Mouse (Mus musculus) lung, embryonic 14.5 days (tissue): ENCODE results near the gene Hoxd4. TPM values are rescaled to one million over a fixed set of nuclear protein-coding genes. Genes with fewer than 3 reads are reported as not detected.

Experiments
- ATAC-seq: fragments of 200-750 bp; cut with Nextera tagmentation; 2 replicates; pipeline ENCODE4 v1.8.0; 2017; ENCODE audit warnings: mild to moderate bottlenecking, moderate TSS enrichment, moderate library complexity; ENCODE audit not compliant: insufficient read depth
- DNase-seq: peaks from one replicate; pipeline ENCODE4 v3.0.0-alpha.2; 2015
- H3K27ac ChIP-seq: fragments of 300-500 bp; sonication (generic); 2 replicates; pipeline ENCODE4 v1.5.1; 2014; ENCODE audit warnings: low read depth, mild to moderate bottlenecking, moderate library complexity
- H3K27me3 ChIP-seq: fragments of 300-500 bp; sonication (generic); 2 replicates; pipeline ENCODE4 v1.6.1; 2014; ENCODE audit warnings: low read length, control low read depth; ENCODE audit not compliant: insufficient read depth
- H3K36me3 ChIP-seq: fragments of 300-500 bp; sonication (generic); 2 replicates; pipeline ENCODE4 v1.6.1; 2014; ENCODE audit warnings: control low read depth; ENCODE audit not compliant: insufficient read depth
- H3K4me1 ChIP-seq: fragments of 300-500 bp; sonication (generic); 2 replicates; pipeline ENCODE4 v1.6.1; 2014; ENCODE audit warnings: antibody characterized with exemption, control low read depth; ENCODE audit not compliant: insufficient read depth
- H3K4me2 ChIP-seq: fragments of 300-500 bp; sonication (generic); 2 replicates; pipeline ENCODE4 v1.6.1; 2014; ENCODE audit warnings: mild to moderate bottlenecking
- H3K4me3 ChIP-seq: fragments of 300-500 bp; sonication (generic); 2 replicates; pipeline ENCODE4 v1.5.1; 2014; ENCODE audit warnings: low read depth, low read length
- H3K9ac ChIP-seq: fragments of 300-500 bp; sonication (generic); 2 replicates; pipeline ENCODE4 v1.6.1; 2014
- H3K9me3 ChIP-seq: fragments of 300-500 bp; sonication (generic); 2 replicates; pipeline ENCODE4 v1.6.1; 2016; ENCODE audit warnings: low read depth, low read length, control low read depth
- CTCF ChIP-seq: IDR thresholded peaks from 2 replicates; pipeline ENCODE4 v1.5.1; 2016; ENCODE audit warnings: antibody characterized with exemption, low read depth
- WGBS: fragments of 180-500 bp; shearing (Covaris S2); extraction: QIAGEN DNeasy Blood & Tissue Kit; methylation state at CpG from one replicate; pipeline ENCODE4 v1.1.7; 2014; 5-methylcytosine and 5-hydroxymethylcytosine counted together
- polyA plus RNA-seq: library from polyadenylated mRNA; unstranded; fragments of >200 nt; fragmentation: Nextera tagmentation; extraction: Ambion mirVana; gene quantifications from 2 replicates; pipeline ENCODE4 v1.2.1, GENCODE M21; 2014

Hoxd4 gene
- polyA plus RNA-seq, 1 experiment from 2014 or later, result not detected

- no peak for TF ChIP-seq CTCF
- Histone ChIP-seq H3K4me2 (peak within 1 kb of the TSS; percentile 75), H3K4me1 (no peaks in the 10 kb centered on the region), H3K27me3 (peaks cover 96% of the 10 kb centered on the region), H3K27ac (no peak within 1 kb of the TSS), H3K9ac (peak within 1 kb of the TSS; percentile 36; the same call in 1 of the 2 replicates), H3K9me3 (no peaks in the 10 kb centered on the region), H3K36me3 (no peaks in the 10 kb centered on the region), H3K4me3 (peak within 1 kb of the TSS; percentile 42)
- peak; percentile 56 for DNase-seq
- WGBS, result under 1% methylated on average over 45 of the region's 52 CpGs
- no peak for ATAC-seq
Observed at GRCm38 (mm10) chr2:74704393-74704998, 7.2 kb upstream of the Hoxd4 start, which contains the start of gene Hoxd8. Gene Hoxd8, plus strand, starts transcription at chr2:74704615.

- no peaks in the 10 kb centered on the region for H3K4me1 ChIP-seq
- peak overlapping the region; percentile 36; the same call in 1 of the 2 replicates for H3K9ac ChIP-seq
- TF ChIP-seq CTCF, result no peak
- H3K27me3 ChIP-seq, result peaks cover 96% of the 10 kb centered on the region
- under 1% methylated on average over 55 of the region's 66 CpGs for WGBS
- ATAC-seq (0 out of 2 replicates have a peak, but pooled peaks have one; percentile 22), DNase-seq (peak; percentile 49)
- no peaks in the 10 kb centered on the region for H3K36me3 ChIP-seq
- no peaks in the 10 kb centered on the region for H3K9me3 ChIP-seq
- peak overlapping the region; percentile 42 for H3K4me3 ChIP-seq
- no peak overlapping the region for H3K27ac ChIP-seq
- H3K4me2 ChIP-seq, result peak overlapping the region; percentile 75
Observed at GRCm38 (mm10) chr2:74704999-74705466, 6.7 kb upstream of the Hoxd4 start.

GRCm38 (mm10) chr2:74705467-74706089, 6.2 kb upstream of the Hoxd4 start:
- peaks cover 96% of the 10 kb centered on the region for H3K27me3 ChIP-seq
- peak overlapping the region; percentile 75 for H3K4me2 ChIP-seq
- 0 out of 2 replicates have a peak, but pooled peaks have one; percentile 44 for ATAC-seq
- no peak for DNase-seq
- no peak for TF ChIP-seq CTCF
- peak overlapping the region; percentile 36; the same call in 1 of the 2 replicates for H3K9ac ChIP-seq
- no peak overlapping the region for H3K27ac ChIP-seq
- no peaks in the 10 kb centered on the region for H3K36me3 ChIP-seq
- no peaks in the 10 kb centered on the region for H3K9me3 ChIP-seq
- under 1% methylated on average over 83 of the region's 85 CpGs for WGBS
- H3K4me1 ChIP-seq, result no peaks in the 10 kb centered on the region
- peak overlapping the region; percentile 42 for H3K4me3 ChIP-seq

- Histone ChIP-seq H3K27ac (no peak overlapping the region), H3K36me3 (no peaks in the 10 kb centered on the region), H3K9me3 (no peaks in the 10 kb centered on the region), H3K4me1 (no peaks in the 10 kb centered on the region), H3K4me2 (no peak overlapping the region), H3K27me3 (peaks cover 95% of the 10 kb centered on the region), H3K4me3 (peak overlapping the region; percentile 42; the same call in 1 of the 2 replicates), H3K9ac (no peak overlapping the region)
- 1% methylated on average over 13 of the region's 13 CpGs for WGBS
- ATAC-seq (no peak), DNase-seq (no peak)
- no peak for TF ChIP-seq CTCF
Observed at GRCm38 (mm10) chr2:74706393-74706960, 5.3 kb upstream of the Hoxd4 start.

- H3K9ac ChIP-seq, result no peak overlapping the region
- WGBS, result 12% methylated on average over 7 of the region's 7 CpGs
- DNase-seq (no peak), ATAC-seq (no peak)
- no peak overlapping the region for H3K4me3 ChIP-seq
- no peaks in the 10 kb centered on the region for H3K36me3 ChIP-seq
- H3K4me1 ChIP-seq, result no peaks in the 10 kb centered on the region
- no peak overlapping the region for H3K4me2 ChIP-seq
- peaks cover 95% of the 10 kb centered on the region for H3K27me3 ChIP-seq
- TF ChIP-seq CTCF, result no peak
- H3K27ac ChIP-seq, result no peak overlapping the region
- H3K9me3 ChIP-seq, result no peaks in the 10 kb centered on the region
Observed at GRCm38 (mm10) chr2:74707599-74707998, 4.1 kb upstream of the Hoxd4 start.

- H3K4me2 ChIP-seq, result no peak overlapping the region
- H3K36me3 ChIP-seq, result no peaks in the 10 kb centered on the region
- no peaks in the 10 kb centered on the region for H3K4me1 ChIP-seq
- no peak overlapping the region for H3K4me3 ChIP-seq
- DNase-seq, result no peak
- no peak overlapping the region for H3K27ac ChIP-seq
- no peak for ATAC-seq
- H3K27me3 ChIP-seq, result peaks cover 95% of the 10 kb centered on the region
- no peaks in the 10 kb centered on the region for H3K9me3 ChIP-seq
- WGBS, result 9% methylated on average over 4 of the region's 4 CpGs
- TF ChIP-seq CTCF, result no peak
- H3K9ac ChIP-seq, result no peak overlapping the region
Observed at GRCm38 (mm10) chr2:74708676-74709075, 3.1 kb upstream of the Hoxd4 start.
